Mouse (Mus musculus): ENCODE measurements at regions not wholly inside any gene's neighbourhood (a gene's known extent, or its start where the extent isn't known, plus 50 kb on each side); places are given as distances from the start of the nearest gene placed in this dataset.

- TF ChIP-seq CTCF (IDR thresholded peaks at IDR 0.05; ENCODE audit: borderline replicate concordance, control insufficient read depth, extremely low read depth, insufficient read depth, low read length, poor library complexity) = no peak
- no peak for TF ChIP-seq POLR2A (IDR thresholded peaks at IDR 0.05; ENCODE audit: control insufficient read depth, extremely low read depth, insufficient read depth, low read length, poor library complexity)
- no peak for DNase-seq
- Histone ChIP-seq H3K4me1 (replicated peaks; ENCODE audit: control insufficient read depth, insufficient read depth, low read length) (no peaks in the 10 kb centered on the region), H3K27me3 (ENCODE audit: control insufficient read depth, insufficient read depth, low read length) (no peaks in the 10 kb centered on the region), H3K4me3 (ENCODE audit: control insufficient read depth, insufficient read depth, low read length) (no peak overlapping the region), H3K36me3 (ENCODE audit: control insufficient read depth, insufficient read depth, low read length) (no peaks in the 10 kb centered on the region), H3K27ac (ENCODE audit: control insufficient read depth, insufficient read depth, low read length) (no peak overlapping the region)
- WGBS = 70% methylated on average over 7 of the region's 7 CpGs
Measured at GRCm38 (mm10) chr8:103964293-103964918, 137.0 kb upstream of the Cdh5 start.

GRCm38 (mm10) chr8:103969929-103970328, 131.5 kb upstream of the Cdh5 start:
- no peak for DNase-seq
- WGBS = 79% methylated on average over 5 of the region's 5 CpGs
- H3K27me3 ChIP-seq (ENCODE audit: control insufficient read depth, insufficient read depth, low read length) = no peaks in the 10 kb centered on the region
- no peaks in the 10 kb centered on the region for H3K4me1 ChIP-seq (replicated peaks; ENCODE audit: control insufficient read depth, insufficient read depth, low read length)
- H3K27ac ChIP-seq (ENCODE audit: control insufficient read depth, insufficient read depth, low read length) = no peak overlapping the region
- H3K36me3 ChIP-seq (ENCODE audit: control insufficient read depth, insufficient read depth, low read length) = no peaks in the 10 kb centered on the region
- H3K4me3 ChIP-seq (ENCODE audit: control insufficient read depth, insufficient read depth, low read length) = no peak overlapping the region
- TF ChIP-seq CTCF (IDR thresholded peaks at IDR 0.05; ENCODE audit: borderline replicate concordance, control insufficient read depth, extremely low read depth, insufficient read depth, low read length, poor library complexity) = no peak

- TF ChIP-seq POLR2A (IDR thresholded peaks at IDR 0.05; ENCODE audit: control insufficient read depth, extremely low read depth, insufficient read depth, low read length, poor library complexity) (no peak), CTCF (IDR thresholded peaks at IDR 0.05; ENCODE audit: borderline replicate concordance, control insufficient read depth, extremely low read depth, insufficient read depth, low read length, poor library complexity) (no peak)
- DNase-seq = no peak
- Histone ChIP-seq H3K36me3 (ENCODE audit: control insufficient read depth, insufficient read depth, low read length) (no peaks in the 10 kb centered on the region), H3K4me3 (ENCODE audit: control insufficient read depth, insufficient read depth, low read length) (no peak overlapping the region), H3K4me1 (replicated peaks; ENCODE audit: control insufficient read depth, insufficient read depth, low read length) (no peaks in the 10 kb centered on the region), H3K27me3 (ENCODE audit: control insufficient read depth, insufficient read depth, low read length) (no peaks in the 10 kb centered on the region), H3K27ac (ENCODE audit: control insufficient read depth, insufficient read depth, low read length) (no peak overlapping the region)
- WGBS = 81% methylated on average over 3 of the region's 3 CpGs
Measured at GRCm38 (mm10) chr8:103970511-103970910, 130.9 kb upstream of the Cdh5 start.

- TF ChIP-seq CTCF (IDR thresholded peaks at IDR 0.05; ENCODE audit: borderline replicate concordance, control insufficient read depth, extremely low read depth, insufficient read depth, low read length, poor library complexity) = no peak
- no peak for TF ChIP-seq POLR2A (IDR thresholded peaks at IDR 0.05; ENCODE audit: control insufficient read depth, extremely low read depth, insufficient read depth, low read length, poor library complexity)
- Histone ChIP-seq H3K27me3 (ENCODE audit: control insufficient read depth, insufficient read depth, low read length) (no peaks in the 10 kb centered on the region), H3K4me3 (ENCODE audit: control insufficient read depth, insufficient read depth, low read length) (no peak overlapping the region), H3K4me1 (replicated peaks; ENCODE audit: control insufficient read depth, insufficient read depth, low read length) (no peaks in the 10 kb centered on the region), H3K36me3 (ENCODE audit: control insufficient read depth, insufficient read depth, low read length) (no peaks in the 10 kb centered on the region), H3K27ac (ENCODE audit: control insufficient read depth, insufficient read depth, low read length) (no peak overlapping the region)
- 96% methylated on average over 4 of the region's 4 CpGs for WGBS
- DNase-seq = no peak
Measured at GRCm38 (mm10) chr8:103970966-103971365, 130.5 kb upstream of the Cdh5 start.

GRCm38 (mm10) chr8:103976488-103976887, 124.9 kb upstream of the Cdh5 start:
- peak; percentile 8 for DNase-seq
- WGBS = 79% methylated on average over 6 of the region's 6 CpGs
- Histone ChIP-seq H3K27ac (ENCODE audit: control insufficient read depth, insufficient read depth, low read length) (no peak overlapping the region), H3K27me3 (ENCODE audit: control insufficient read depth, insufficient read depth, low read length) (no peaks in the 10 kb centered on the region), H3K36me3 (ENCODE audit: control insufficient read depth, insufficient read depth, low read length) (no peaks in the 10 kb centered on the region), H3K4me3 (ENCODE audit: control insufficient read depth, insufficient read depth, low read length) (no peak overlapping the region), H3K4me1 (replicated peaks; ENCODE audit: control insufficient read depth, insufficient read depth, low read length) (no peaks in the 10 kb centered on the region)
- TF ChIP-seq CTCF (IDR thresholded peaks at IDR 0.05; ENCODE audit: borderline replicate concordance, control insufficient read depth, extremely low read depth, insufficient read depth, low read length, poor library complexity) (no peak), POLR2A (IDR thresholded peaks at IDR 0.05; ENCODE audit: control insufficient read depth, extremely low read depth, insufficient read depth, low read length, poor library complexity) (no peak)

- H3K4me3 ChIP-seq (ENCODE audit: control insufficient read depth, insufficient read depth, low read length) = no peak overlapping the region
- no peaks in the 10 kb centered on the region for H3K36me3 ChIP-seq (ENCODE audit: control insufficient read depth, insufficient read depth, low read length)
- TF ChIP-seq CTCF (IDR thresholded peaks at IDR 0.05; ENCODE audit: borderline replicate concordance, control insufficient read depth, extremely low read depth, insufficient read depth, low read length, poor library complexity) (no peak), POLR2A (IDR thresholded peaks at IDR 0.05; ENCODE audit: control insufficient read depth, extremely low read depth, insufficient read depth, low read length, poor library complexity) (no peak)
- H3K4me1 ChIP-seq (replicated peaks; ENCODE audit: control insufficient read depth, insufficient read depth, low read length) = no peaks in the 10 kb centered on the region
- H3K27me3 ChIP-seq (ENCODE audit: control insufficient read depth, insufficient read depth, low read length) = no peaks in the 10 kb centered on the region
- 11% methylated on average over 5 of the region's 5 CpGs for WGBS
- DNase-seq = peak; percentile 41
- H3K27ac ChIP-seq (ENCODE audit: control insufficient read depth, insufficient read depth, low read length) = no peak overlapping the region
Measured at GRCm38 (mm10) chr8:103978948-103979347, 122.5 kb upstream of the Cdh5 start.

Measured in thymus, adult 2 months (tissue).